Mouse (Mus musculus) bone marrow macrophage, adult 2 months (primary cell): Measurements from ENCODE around the gene Rai1. TPM values are rescaled to one million over a fixed set of nuclear protein-coding genes. Genes with fewer than 3 reads are reported as not detected.

Experiments
- H3K27ac ChIP-seq: 2 replicates; pipeline ENCODE4 v1.5.1; 2012; ENCODE audit warnings: low read depth, low read length; ENCODE audit not compliant: insufficient read depth
- H3K4me1 ChIP-seq: 2 replicates; pipeline ENCODE4 v1.6.1; 2012; ENCODE audit warnings: low read length; ENCODE audit not compliant: control insufficient read depth, insufficient read depth
- H3K4me3 ChIP-seq: 2 replicates; pipeline ENCODE4 v1.5.1; 2012; ENCODE audit warnings: mild to moderate bottlenecking, low read length, moderate library complexity; ENCODE audit not compliant: insufficient read depth
- CTCF ChIP-seq: IDR thresholded peaks from 2 replicates; pipeline ENCODE4 v1.5.1; 2012; ENCODE audit warnings: low read depth, mild to moderate bottlenecking, low read length, moderate library complexity
- POLR2A ChIP-seq: IDR thresholded peaks from 2 replicates; pipeline ENCODE4 v1.6.1; 2012; ENCODE audit warnings: mild to moderate bottlenecking, low read depth, low read length, borderline replicate concordance
- polyA plus RNA-seq: library from polyadenylated mRNA; stranded (reverse); fragments of >200 nt; gene quantifications from 2 replicates; pipeline ENCODE4 v1.2.4, GENCODE M21; 2012; ENCODE audit not compliant: missing spikeins, insufficient read depth, insufficient read length

The Rai1 gene
- polyA plus RNA-seq, 1 experiment: 12.9 TPM

- no peak overlapping the region for H3K27ac ChIP-seq
- TF ChIP-seq CTCF: no peak
- no peak for TF ChIP-seq POLR2A
- H3K4me3 ChIP-seq: peak overlapping the region; percentile 69
- H3K4me1 ChIP-seq: peaks cover 8% of the 10 kb centered on the region; the same call in 1 of the 2 replicates
Measured at GRCm38 (mm10) chr11:60175371-60176181, 70.8 kb downstream of the Rai1 start.

GRCm38 (mm10) chr11:60176182-60176974 lies 71.6 kb downstream of the Rai1 start:
- 0 out of 2 replicates have a peak overlapping the region, but pooled peaks have one; percentile 8 for H3K27ac ChIP-seq
- peaks cover 8% of the 10 kb centered on the region; the same call in 1 of the 2 replicates for H3K4me1 ChIP-seq
- peak overlapping the region; percentile 69 for H3K4me3 ChIP-seq
- TF ChIP-seq CTCF: no peak
- no peak for TF ChIP-seq POLR2A

GRCm38 (mm10) chr11:60176975-60177657 lies 72.3 kb downstream of the Rai1 start:
- TF ChIP-seq POLR2A (no peak), CTCF (no peak)
- Histone ChIP-seq H3K27ac (no peak overlapping the region), H3K4me1 (peaks cover 8% of the 10 kb centered on the region; the same call in 1 of the 2 replicates), H3K4me3 (peak overlapping the region; percentile 69)

GRCm38 (mm10) chr11:60178005-60178404 lies 73.2 kb downstream of the Rai1 start:
- no peak for TF ChIP-seq POLR2A
- TF ChIP-seq CTCF: no peak
- H3K4me1 ChIP-seq: peaks cover 8% of the 10 kb centered on the region; the same call in 1 of the 2 replicates
- no peak overlapping the region for H3K27ac ChIP-seq
- no peak overlapping the region for H3K4me3 ChIP-seq

- TF ChIP-seq POLR2A (no peak), CTCF (no peak)
- Histone ChIP-seq H3K27ac (no peak overlapping the region), H3K4me1 (peaks cover 8% of the 10 kb centered on the region; the same call in 1 of the 2 replicates)
Measured at GRCm38 (mm10) chr11:60178506-60178905, 73.7 kb downstream of the Rai1 start.

GRCm38 (mm10) chr11:60182116-60182670 lies 77.4 kb downstream of the Rai1 start:
- TF ChIP-seq POLR2A: no peak
- no peak for TF ChIP-seq CTCF
- H3K4me3 ChIP-seq: no peak overlapping the region
- H3K4me1 ChIP-seq: peaks cover 7% of the 10 kb centered on the region
- H3K27ac ChIP-seq: no peak overlapping the region

More at GRCm38 (mm10) chr11:60178506-60178905, 73.7 kb downstream of the Rai1 start:
- no peak overlapping the region for H3K4me3 ChIP-seq

GRCm38 (mm10) chr11:60182741-60183140 lies 77.9 kb downstream of the Rai1 start:
- H3K27ac ChIP-seq: no peak overlapping the region
- peaks cover 4% of the 10 kb centered on the region for H3K4me1 ChIP-seq
- H3K4me3 ChIP-seq: no peak overlapping the region
- no peak for TF ChIP-seq CTCF
- no peak for TF ChIP-seq POLR2A

GRCm38 (mm10) chr11:60184346-60185325 lies 79.8 kb downstream of the Rai1 start:
- no peak for TF ChIP-seq CTCF
- TF ChIP-seq POLR2A: no peak
- Histone ChIP-seq H3K4me1 (peaks cover 4% of the 10 kb centered on the region), H3K4me3 (no peak overlapping the region), H3K27ac (no peak overlapping the region)
